Mouse (Mus musculus) lung, postnatal 0 days (tissue): Measurements from ENCODE around the gene Gm42417. TPM values are rescaled to one million over a fixed set of nuclear protein-coding genes. Genes with fewer than 3 reads are reported as not detected.

Experiments
- ATAC-seq: fragments of 200-750 bp; cut with Nextera tagmentation; 2 replicates; pipeline ENCODE4 v1.8.0; 2017; ENCODE audit warnings: moderate library complexity
- DNase-seq: peaks from one replicate; pipeline ENCODE4 v3.0.0-alpha.2; 2016; ENCODE audit warnings: low spot score
- H3K27ac ChIP-seq: fragments of 300-500 bp; sonication (generic); 2 replicates; pipeline ENCODE4 v1.5.1; 2014; ENCODE audit warnings: antibody characterized with exemption, mild to moderate bottlenecking, low read length, mixed read lengths
- H3K27me3 ChIP-seq: fragments of 300-500 bp; sonication (generic); replicated peaks from 2 replicates; pipeline ENCODE4 v1.6.1; 2014; ENCODE audit warnings: low read length, mixed read lengths; ENCODE audit not compliant: insufficient read depth
- H3K36me3 ChIP-seq: fragments of 300-500 bp; sonication (generic); 2 replicates; pipeline ENCODE4 v1.6.1; 2014; ENCODE audit warnings: low read length, mixed read lengths; ENCODE audit not compliant: insufficient read depth
- H3K4me1 ChIP-seq: fragments of 300-500 bp; sonication (generic); 2 replicates; pipeline ENCODE4 v1.6.1; 2014; ENCODE audit warnings: antibody characterized with exemption, low read depth, low read length, mixed read lengths; ENCODE audit not compliant: insufficient read depth
- H3K4me2 ChIP-seq: fragments of 300-500 bp; sonication (generic); replicated peaks from 2 replicates; pipeline ENCODE4 v1.6.1; 2014; ENCODE audit warnings: low read depth, mild to moderate bottlenecking, low read length, moderate library complexity, mixed read lengths
- H3K4me3 ChIP-seq: fragments of 300-500 bp; sonication (generic); 2 replicates; pipeline ENCODE4 v1.5.1; 2014; ENCODE audit warnings: low read depth, low read length
- H3K9ac ChIP-seq: fragments of 300-500 bp; sonication (generic); replicated peaks from 2 replicates; pipeline ENCODE4 v1.6.1; 2014; ENCODE audit warnings: low read depth, mild to moderate bottlenecking
- H3K9me3 ChIP-seq: fragments of 300-500 bp; sonication (generic); 2 replicates; pipeline ENCODE4 v1.6.1; 2016; ENCODE audit warnings: low read length, mixed read lengths
- CTCF ChIP-seq: IDR thresholded peaks from 2 replicates; pipeline ENCODE4 v1.5.1; 2016; ENCODE audit warnings: antibody characterized with exemption, mild to moderate bottlenecking
- EP300 ChIP-seq: IDR thresholded peaks from 2 replicates; pipeline ENCODE4 v1.6.1; 2016; ENCODE audit warnings: antibody characterized with exemption, mild to moderate bottlenecking, control low read depth
- WGBS: fragments of 180-500 bp; shearing (Covaris S2); extraction: QIAGEN DNeasy Blood & Tissue Kit; methylation state at CpG from one replicate; pipeline ENCODE4 v1.1.7; 2014; 5-methylcytosine and 5-hydroxymethylcytosine counted together
- polyA plus RNA-seq: library from polyadenylated mRNA; unstranded; fragments of >200 nt; fragmentation: Nextera tagmentation; extraction: Ambion mirVana; gene quantifications from 2 replicates; pipeline ENCODE4 v1.2.1, GENCODE M21; 2015

The Gm42417 gene
- polyA plus RNA-seq, 1 experiment from 2014 or later: 0.62 TPM

DNA sequence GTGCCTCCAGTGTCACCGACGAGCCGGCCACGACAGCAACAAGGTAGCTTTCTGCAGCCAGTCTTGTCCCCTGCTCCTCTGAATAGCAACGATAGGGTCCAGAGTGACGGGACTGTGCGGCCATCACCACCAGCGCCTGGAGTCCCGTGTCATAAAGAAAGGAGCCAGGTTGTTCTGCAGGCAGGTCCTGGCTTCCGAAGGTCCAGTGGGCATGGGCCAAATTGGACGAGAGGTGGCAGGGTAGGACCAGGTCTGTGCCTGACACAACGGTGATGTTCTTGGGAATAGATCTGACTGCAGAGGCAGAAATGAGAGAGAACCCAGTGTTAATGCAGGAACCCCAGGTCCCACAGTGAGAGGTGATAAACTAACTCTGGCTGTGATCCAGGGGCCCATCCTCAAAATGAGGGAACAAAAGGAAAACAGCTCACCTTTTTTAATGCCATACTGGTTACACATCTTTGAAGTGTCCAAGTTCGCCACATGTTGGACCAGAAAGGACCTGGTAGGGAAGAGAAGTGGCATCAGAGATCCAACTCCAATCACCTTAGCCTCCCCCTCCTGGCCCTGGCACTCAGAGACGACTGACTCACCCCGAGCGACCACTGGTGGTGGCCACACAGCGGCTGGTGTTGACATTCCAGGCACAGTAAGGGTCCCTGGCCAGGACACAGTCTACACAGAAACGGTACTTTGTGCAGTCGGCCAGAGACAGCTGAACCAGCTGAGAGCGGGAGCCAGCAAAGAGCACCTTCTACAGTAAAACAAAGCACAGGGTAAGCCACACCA is 11.0 kb upstream of the Gm42417 start:
- Histone ChIP-seq H3K27ac (no peak overlapping the region), H3K4me3 (no peak overlapping the region), H3K4me1 (peaks cover 11% of the 10 kb centered on the region; the same call in 1 of the 2 replicates), H3K36me3 (peaks cover 43% of the 10 kb centered on the region), H3K9ac (no peak overlapping the region), H3K9me3 (no peaks in the 10 kb centered on the region), H3K4me2 (no peak overlapping the region), H3K27me3 (no peaks in the 10 kb centered on the region)
- ATAC-seq: no peak
- no peak for DNase-seq
- 71% methylated on average over 20 of the region's 20 CpGs for WGBS
- no peak for TF ChIP-seq EP300
- 0 out of 2 replicates have a peak, but pooled peaks have one; percentile 6 for TF ChIP-seq CTCF

DNA sequence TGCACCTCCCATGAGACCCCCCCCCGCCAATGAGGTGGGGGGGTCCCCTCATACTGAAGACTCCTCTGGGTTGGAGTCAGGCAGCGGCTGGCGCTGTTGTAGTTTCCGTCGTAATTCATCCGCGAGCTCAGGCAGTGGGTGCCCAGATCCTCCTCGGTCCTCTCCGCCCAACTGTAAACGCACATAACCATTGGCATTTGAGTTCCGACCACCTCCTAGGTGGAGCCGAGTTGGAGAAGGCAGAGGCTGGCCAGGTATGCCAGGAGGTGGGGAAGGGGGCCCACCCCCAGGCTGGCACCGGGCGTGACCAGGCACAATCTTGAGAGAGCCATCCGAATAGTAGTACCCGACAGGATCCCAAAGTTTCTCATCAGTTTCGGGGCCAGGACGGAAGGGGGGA is 10.3 kb upstream of the Gm42417 start:
- TF ChIP-seq EP300 (no peak), CTCF (no peak)
- ATAC-seq (no peak), DNase-seq (no peak)
- no peak overlapping the region for H3K4me3 ChIP-seq
- no peak overlapping the region for H3K27ac ChIP-seq
- peaks cover 4% of the 10 kb centered on the region; the same call in 1 of the 2 replicates for H3K4me1 ChIP-seq
- no peak overlapping the region for H3K9ac ChIP-seq
- H3K36me3 ChIP-seq: peaks cover 43% of the 10 kb centered on the region
- H3K4me2 ChIP-seq: no peak overlapping the region
- no peaks in the 10 kb centered on the region for H3K27me3 ChIP-seq
- 67% methylated on average over 18 of the region's 18 CpGs for WGBS
- H3K9me3 ChIP-seq: no peaks in the 10 kb centered on the region

DNA sequence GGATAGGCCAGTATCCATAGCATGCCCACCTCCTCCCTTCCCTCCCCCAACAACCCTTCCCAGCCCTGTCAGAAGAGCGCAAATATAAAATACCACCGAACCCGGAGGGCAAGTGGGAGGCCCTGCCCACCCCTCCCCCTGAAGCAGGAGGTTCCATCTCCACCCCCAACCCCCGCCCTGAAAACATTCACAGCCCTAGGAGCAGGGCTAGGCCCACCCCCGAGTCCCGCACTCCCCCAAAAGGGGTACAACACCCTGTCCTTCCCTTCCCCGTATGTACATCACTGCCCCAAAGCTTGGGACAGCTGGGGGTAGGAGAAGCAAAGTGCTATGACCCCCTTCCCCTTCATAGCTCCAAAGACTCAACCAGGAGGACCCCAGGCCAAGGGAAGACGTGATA is 9.5 kb upstream of the Gm42417 start:
- WGBS: 40% methylated on average over 8 of the region's 8 CpGs
- H3K9ac ChIP-seq: no peak overlapping the region
- no peaks in the 10 kb centered on the region for H3K4me1 ChIP-seq
- no peak overlapping the region for H3K4me3 ChIP-seq
- ATAC-seq (no peak), DNase-seq (no peak)
- H3K27ac ChIP-seq: 0 out of 2 replicates have a peak overlapping the region, but pooled peaks have one; percentile 5
- no peaks in the 10 kb centered on the region for H3K9me3 ChIP-seq
- H3K36me3 ChIP-seq: peaks cover 43% of the 10 kb centered on the region
- H3K27me3 ChIP-seq: no peaks in the 10 kb centered on the region
- H3K4me2 ChIP-seq: no peak overlapping the region
- no peak for TF ChIP-seq CTCF

- Histone ChIP-seq H3K27me3 (no peaks in the 10 kb centered on the region), H3K4me2 (no peak overlapping the region), H3K27ac (peak overlapping the region; percentile 35; the same call in 1 of the 2 replicates), H3K4me3 (no peak overlapping the region), H3K4me1 (no peaks in the 10 kb centered on the region), H3K9ac (no peak overlapping the region), H3K9me3 (no peaks in the 10 kb centered on the region), H3K36me3 (peaks cover 38% of the 10 kb centered on the region)
- ATAC-seq (no peak), DNase-seq (peak; percentile 55)
- TF ChIP-seq EP300 (no peak), CTCF (no peak)
- 23% methylated on average over 9 of the region's 9 CpGs for WGBS
Observed at GRCm38 (mm10) chr1:36547981-36548598, 8.9 kb upstream of the Gm42417 start.

GRCm38 (mm10) chr1:36546888-36547471 is 7.8 kb upstream of the Gm42417 start, which contains the start of gene Ankrd39:
Gene Ankrd39 (minus strand): TSS chr1:36547445.
- H3K4me3 ChIP-seq: peak within 1 kb of the TSS; percentile 51
- peak within 1 kb of the TSS; percentile 51; the same call in 1 of the 2 replicates for H3K27ac ChIP-seq
- H3K9me3 ChIP-seq: no peaks in the 10 kb centered on the region
- H3K9ac ChIP-seq: peak within 1 kb of the TSS; percentile 51
- DNase-seq: peak; percentile 100
- WGBS: 0% methylated on average over 43 of the region's 43 CpGs
- H3K4me1 ChIP-seq: no peaks in the 10 kb centered on the region
- H3K36me3 ChIP-seq: peaks cover 28% of the 10 kb centered on the region
- ATAC-seq: peak; percentile 98
- H3K27me3 ChIP-seq: no peaks in the 10 kb centered on the region
- H3K4me2 ChIP-seq: peak within 1 kb of the TSS; percentile 74
- TF ChIP-seq CTCF (peak; percentile 100), EP300 (no peak)
